Mouse (Mus musculus) embryo, embryonic 10 days (tissue): ENCODE data around the gene Cercam.
"Not testable (repeated sequence)": the region's sequence is repeated elsewhere in the genome, so short reads cannot be mapped to it uniquely, and the experiment has no call there.

Source experiments
- DNase-seq: peaks from one replicate; pipeline ENCODE4 v3.0.0-alpha.2; 2015; ENCODE audit warnings: low spot score

Cercam gene

GRCm38 (mm10) chr2:29853736-29854135 is 15.2 kb upstream of the Cercam start:
- no peak for DNase-seq

GRCm38 (mm10) chr2:29855585-29856210 is 13.3 kb upstream of the Cercam start:
- DNase-seq: peak; percentile 48

- DNase-seq: peak; percentile 87
Measured at GRCm38 (mm10) chr2:29856451-29857260, 12.3 kb upstream of the Cercam start.

- no peak for DNase-seq
Measured at GRCm38 (mm10) chr2:29857341-29857740, 11.6 kb upstream of the Cercam start.

GRCm38 (mm10) chr2:29857967-29858366 is 11.0 kb upstream of the Cercam start:
- no peak for DNase-seq

- DNase-seq: peak; percentile 87
Measured at GRCm38 (mm10) chr2:29858748-29859473, 10.1 kb upstream of the Cercam start.

- DNase-seq: no peak
Measured at GRCm38 (mm10) chr2:29865125-29865524, 3.8 kb upstream of the Cercam start.

GRCm38 (mm10) chr2:29869646-29870451 is 885 bp downstream of the Cercam start:
- DNase-seq: peak; percentile 43

GRCm38 (mm10) chr2:29872581-29873295 is 3.8 kb downstream of the Cercam start:
- no peak for DNase-seq

- no peak for DNase-seq
Measured at GRCm38 (mm10) chr2:29873801-29874200, 4.8 kb downstream of the Cercam start.

GRCm38 (mm10) chr2:29878061-29878460 is 9.1 kb downstream of the Cercam start:
- DNase-seq: no peak

- DNase-seq: no peak
Measured at GRCm38 (mm10) chr2:29879191-29879590, 10.2 kb downstream of the Cercam start.

GRCm38 (mm10) chr2:29879964-29880830 is 11.2 kb downstream of the Cercam start:
- DNase-seq: no peak

GRCm38 (mm10) chr2:29886659-29887292 is 17.8 kb downstream of the Cercam start:
- DNase-seq: not testable (repeated sequence)

GRCm38 (mm10) chr2:29889066-29889944 is 20.3 kb downstream of the Cercam start, which contains the start of gene Odf2:
Gene Odf2 (plus strand): TSS chr2:29889221.
- DNase-seq: peak; percentile 99

- peak; percentile 95 for DNase-seq
Measured at GRCm38 (mm10) chr2:29889991-29890833, 21.2 kb downstream of the Cercam start.

GRCm38 (mm10) chr2:29891773-29892172 is 22.8 kb downstream of the Cercam start:
- DNase-seq: no peak

- no peak for DNase-seq
Measured at GRCm38 (mm10) chr2:29896071-29896470, 27.1 kb downstream of the Cercam start.
